8 mouse cellular contexts compared by ENCODE assay signal in genomic region chr3:82875671-82876371, GRCm38 (mm10). TPM values are rescaled to one million over a fixed set of nuclear protein-coding genes. Genes with fewer than 3 reads are reported as not detected.
A peak's percentile ranks its signal among the peaks of the same experiment; 100 is the strongest.
DNase-seq lines count a peak whose midpoint lies in the region; ATAC-seq lines count a peak whose summit lies in the region.

No protein-coding gene starts in this region.

- peaks cover 5% of the 10 kb centered on the region for H3K4me1 ChIP-seq in stomach, embryonic 16.5 days (ENCODE audit: control insufficient read depth, insufficient read depth, low read length)

- peak overlapping the region; percentile 47 for H3K4me3 ChIP-seq in stomach, embryonic 16.5 days (replicated peaks; ENCODE audit: low read length)

- H3K9me3 ChIP-seq in stomach, embryonic 16.5 days (replicated peaks; ENCODE audit: control insufficient read depth, low read length): no peaks in the 10 kb centered on the region

- peak overlapping the region; percentile 53 for H3K9ac ChIP-seq in stomach, embryonic 16.5 days (ENCODE audit: low read length)

- DNase-seq in frontal cortex, postnatal 25 days (ENCODE audit: low spot score in 2 of 2): no peak
- peak; percentile 5 for DNase-seq in urinary bladder, postnatal 14 days (ENCODE audit: low spot score)
- no peak for DNase-seq in urinary bladder, postnatal 10 days (ENCODE audit: low spot score)
- peak; percentile 3 for DNase-seq in liver
- no peak for DNase-seq in natural killer cell, adult 2 months (ENCODE audit: low spot score in 2 of 2)
- DNase-seq in T-cell, adult 2 months (ENCODE audit: low spot score): no peak

- WGBS in stomach, embryonic 16.5 days: 17% methylated on average over 67 of the region's 69 CpGs

- no peaks in the 10 kb centered on the region for H3K36me3 ChIP-seq in stomach, embryonic 16.5 days (ENCODE audit: control insufficient read depth, insufficient read depth, low read length)

- H3K27ac ChIP-seq in stomach, embryonic 16.5 days (ENCODE audit: low read length): no peak overlapping the region

- H3K4me2 ChIP-seq in stomach, embryonic 16.5 days (ENCODE audit: low read depth, low read length): peak overlapping the region; percentile 64

- peaks cover 16% of the 10 kb centered on the region for H3K27me3 ChIP-seq in stomach, embryonic 16.5 days (ENCODE audit: control insufficient read depth, insufficient read depth, low read length)

- ATAC-seq in frontal cortex, adult (ENCODE audit: low TSS enrichment): 0 out of 2 replicates have a peak, but pooled peaks have one; percentile 10
- ATAC-seq in stomach, embryonic 16.5 days (ENCODE audit: insufficient read depth, low FRiP score): peak; percentile 15; the same call in 1 of the 2 replicates

RNA-seq across cellular contexts. Expression of gene Rbm46, which starts 0.5 kb away (rescaled TPM):
- polyA plus RNA-seq in stomach, embryonic 16.5 days (2015; fragmentation: Nextera tagmentation; extraction: Ambion mirVana): 3.5 and 5.2 TPM in 2 replicates

RNA-seq across cellular contexts. Expression of gene Lrat, which starts 28.0 kb away (rescaled TPM):
- 3.1 and 3.3 TPM in 2 replicates for polyA plus RNA-seq in stomach, embryonic 16.5 days (2015; fragmentation: Nextera tagmentation; extraction: Ambion mirVana)

Comparison
In these comparisons a context has a peak if more than half of its experiments do, and no peak if none do; other contexts are left out.
1. DNase-seq: peak in urinary bladder, postnatal 14 days (single experiment) and liver (single experiment); none in frontal cortex, postnatal 25 days (0 of 2), urinary bladder, postnatal 10 days (single experiment), natural killer cell, adult 2 months (0 of 2) and T-cell, adult 2 months (single experiment).